Mouse (Mus musculus) midbrain, embryonic 11.5 days (tissue): ENCODE data around the gene Papola. TPM values are rescaled to one million over a fixed set of nuclear protein-coding genes. Genes with fewer than 3 reads are reported as not detected.

Experiments used
- ATAC-seq: fragments of 200-750 bp; cut with Nextera tagmentation; 2 replicates; pipeline ENCODE4 v1.8.0; 2017; ENCODE audit warnings: moderate TSS enrichment, moderate library complexity; ENCODE audit not compliant: low FRiP score
- DNase-seq: peaks from one replicate; pipeline ENCODE4 v3.0.0; 2015; ENCODE audit warnings: low spot score; ENCODE audit errors: missing footprints
- H3K27ac ChIP-seq: fragments of 300-500 bp; sonication (generic); 2 replicates; pipeline ENCODE4 v1.5.1; 2014; ENCODE audit warnings: low read depth, low read length
- H3K27me3 ChIP-seq: fragments of 300-500 bp; sonication (generic); 2 replicates; pipeline ENCODE4 v1.6.1; 2014; ENCODE audit warnings: mild to moderate bottlenecking, low read length, moderate library complexity, mixed read lengths; ENCODE audit not compliant: control insufficient read depth, insufficient read depth
- H3K36me3 ChIP-seq: fragments of 300-500 bp; sonication (generic); 2 replicates; pipeline ENCODE4 v1.6.1; 2014; ENCODE audit warnings: mild to moderate bottlenecking, low read length, moderate library complexity, mixed read lengths; ENCODE audit not compliant: control insufficient read depth, insufficient read depth
- H3K4me1 ChIP-seq: fragments of 300-500 bp; sonication (generic); 2 replicates; pipeline ENCODE4 v1.6.1; 2014; ENCODE audit warnings: low read length; ENCODE audit not compliant: control insufficient read depth, insufficient read depth
- H3K4me2 ChIP-seq: fragments of 300-500 bp; sonication (generic); 2 replicates; pipeline ENCODE4 v1.6.1; 2014; ENCODE audit warnings: mild to moderate bottlenecking, moderate library complexity
- H3K4me3 ChIP-seq: fragments of 300-500 bp; sonication (generic); 2 replicates; pipeline ENCODE4 v1.5.1; 2014; ENCODE audit warnings: low read depth, low read length
- H3K9ac ChIP-seq: fragments of 300-500 bp; sonication (generic); 2 replicates; pipeline ENCODE4 v1.6.1; 2014; ENCODE audit warnings: low read length
- H3K9me3 ChIP-seq: fragments of 300-500 bp; sonication (generic); 2 replicates; pipeline ENCODE4 v1.6.1; 2016; ENCODE audit warnings: low read length; ENCODE audit not compliant: control insufficient read depth
- WGBS: fragments of 180-500 bp; shearing (Covaris S2); extraction: QIAGEN DNeasy Blood & Tissue Kit; methylation state at CpG from one replicate; pipeline ENCODE4 v1.1.7; 2014; 5-methylcytosine and 5-hydroxymethylcytosine counted together
- microRNA-seq: library from miRNA; unstranded; fragments of <30 nt; microRNA quantifications from one replicate; pipeline ENCODE4, GENCODE M21; 2017
- polyA plus RNA-seq: library from polyadenylated mRNA; unstranded; fragments of >200 nt; fragmentation: Nextera tagmentation; extraction: Ambion mirVana; gene quantifications from 2 replicates; pipeline ENCODE4 v1.2.1, GENCODE M21; 2014

The Papola gene
- polyA plus RNA-seq, 1 experiment from 2014 or later: 253 TPM

GRCm38 (mm10) chr12:105883799-105884514 is 99.5 kb downstream of the Papola start:
- no peaks in the 10 kb centered on the region for H3K9me3 ChIP-seq
- no peak overlapping the region for H3K4me2 ChIP-seq
- WGBS: 87% methylated on average over 12 of the region's 12 CpGs
- H3K27ac ChIP-seq: no peak overlapping the region
- peaks cover 4% of the 10 kb centered on the region; the same call in 1 of the 2 replicates for H3K4me1 ChIP-seq
- no peak overlapping the region for H3K4me3 ChIP-seq
- H3K9ac ChIP-seq: no peak overlapping the region
- no peak; the same call in 1 of the 2 replicates for ATAC-seq
- H3K27me3 ChIP-seq: 0 out of 2 replicates have a peak, but pooled peaks cover 2% of the 10 kb centered on the region
- H3K36me3 ChIP-seq: no peaks in the 10 kb centered on the region
- DNase-seq: no peak

DNA sequence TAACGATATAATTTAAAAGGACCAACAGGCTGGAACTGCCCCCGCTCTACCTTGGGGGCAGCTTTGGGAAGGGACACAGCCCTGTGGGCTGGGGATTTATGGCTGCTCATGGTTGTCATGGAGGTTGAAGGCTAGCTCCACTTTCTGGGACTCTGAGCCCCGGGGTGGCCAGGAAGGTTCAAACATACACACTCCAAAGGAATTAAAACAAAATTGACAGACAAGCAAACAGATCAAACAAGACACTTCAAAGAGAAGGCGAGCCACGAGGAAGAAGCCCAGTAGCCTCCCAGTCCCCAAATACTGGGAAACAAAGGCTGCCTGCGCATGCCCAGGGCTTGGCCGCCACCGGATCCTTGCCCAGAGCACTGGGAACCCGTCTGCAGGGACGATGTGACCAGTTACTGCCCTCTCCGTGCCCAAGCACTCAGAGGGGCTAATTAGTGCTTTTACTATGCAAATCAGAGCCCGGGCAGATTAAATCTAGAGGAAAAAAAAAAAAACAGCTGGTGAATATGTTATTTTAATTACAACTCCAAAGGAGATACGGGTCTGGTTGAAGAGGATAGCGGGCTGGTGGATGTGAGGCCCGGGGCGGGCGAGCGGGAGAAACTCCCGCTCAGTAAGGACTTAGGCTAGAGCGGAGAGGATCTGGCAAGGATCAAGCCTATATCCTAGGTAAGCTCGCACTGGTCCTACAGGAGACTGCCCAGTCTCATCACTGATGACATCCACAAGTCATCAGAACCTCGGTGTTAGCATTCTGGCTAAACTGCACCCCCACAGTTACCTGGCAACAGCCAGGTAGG is 100.2 kb downstream of the Papola start:
- no peak overlapping the region for H3K9ac ChIP-seq
- WGBS: 36% methylated on average over 22 of the region's 22 CpGs
- no peak overlapping the region for H3K4me2 ChIP-seq
- no peaks in the 10 kb centered on the region for H3K9me3 ChIP-seq
- H3K27ac ChIP-seq: no peak overlapping the region
- ATAC-seq (peak; percentile 71; the same call in 1 of the 2 replicates), DNase-seq (no peak)
- H3K27me3 ChIP-seq: 0 out of 2 replicates have a peak, but pooled peaks cover 2% of the 10 kb centered on the region
- no peak overlapping the region for H3K4me3 ChIP-seq
- H3K4me1 ChIP-seq: peaks cover 4% of the 10 kb centered on the region; the same call in 1 of the 2 replicates
- H3K36me3 ChIP-seq: no peaks in the 10 kb centered on the region

Small RNA genes within 50 kb of the gene (microRNA-seq; reads per million reads assigned to microRNA genes)
- 0.76 reads per million for gene Gm22120

Other genes starting within 250 kb of the Papola start
- gene Bdkrb2, start 221.5 kb upstream of the Papola start, polyA plus RNA-seq: 0.10 and 0.12 TPM in 2 replicates
- 0.12 TPM in 1 of 2 replicates, not detected in the other for gene Bdkrb1, start 181.6 kb upstream of the Papola start, polyA plus RNA-seq
- 38.6 and 40.5 TPM in 2 replicates for gene Gskip, start 99.9 kb upstream of the Papola start, polyA plus RNA-seq
- 11.6 and 11.8 TPM in 2 replicates for gene Atg2b, start 99.5 kb upstream of the Papola start, polyA plus RNA-seq
- gene Ak7, start 78.7 kb upstream of the Papola start, polyA plus RNA-seq: 0.16 TPM in 1 of 2 replicates, not detected in the other
- gene Vrk1, start 225.5 kb downstream of the Papola start, polyA plus RNA-seq: 98.0 and 106 TPM in 2 replicates